Mouse (Mus musculus) MEL (cell line): ENCODE results near the gene Baiap2.

Experiments
- CTCF ChIP-seq, 3 experiments: IDR thresholded peaks in 2 of 3; conservative IDR thresholded peaks in 1 of 3; 2 replicates each; pipeline ENCODE4 v1.5.1; 2011 to 2012; ENCODE audit warnings: low read length in 3 of 3, low read depth in 2 of 3, mild to moderate bottlenecking in 2 of 3, improper control_type of control experiment in 1 of 3, inconsistent platforms in 1 of 3, mixed read lengths in 1 of 3, moderate library complexity in 1 of 3; ENCODE audit not compliant: control insufficient read depth in 1 of 3, insufficient read depth in 1 of 3, poor library complexity in 1 of 3, severe bottlenecking in 1 of 3
- E2F4 ChIP-seq: IDR thresholded peaks from 2 replicates; pipeline ENCODE4 v1.6.1; 2011; ENCODE audit warnings: low read depth, low read length, improper control_type of control experiment, borderline replicate concordance
- EP300 ChIP-seq, 2 experiments: IDR thresholded peaks; 2 replicates each; pipeline ENCODE4 v1.6.1; 2011; ENCODE audit warnings: improper control_type of control experiment in 2 of 2, low read length in 2 of 2, low read depth in 1 of 2, mild to moderate bottlenecking in 1 of 2
- GATA1 ChIP-seq: IDR thresholded peaks from 2 replicates; pipeline ENCODE4 v1.6.1; 2011; ENCODE audit warnings: low read depth, low read length, improper control_type of control experiment
- HCFC1 ChIP-seq: IDR thresholded peaks from 2 replicates; pipeline ENCODE4 v1.6.1; 2012; ENCODE audit warnings: low read depth, mild to moderate bottlenecking, inconsistent platforms, low read length, improper control_type of control experiment, moderate library complexity
- POLR2A ChIP-seq, 2 experiments: IDR thresholded peaks; 2 replicates each; pipeline ENCODE4 v1.6.1; 2011 to 2012; ENCODE audit warnings: low read length in 2 of 2, mild to moderate bottlenecking in 2 of 2, control low read depth in 1 of 2, improper control_type of control experiment in 1 of 2, low read depth in 1 of 2, moderate library complexity in 1 of 2; ENCODE audit not compliant: control insufficient read depth in 1 of 2, insufficient read depth in 1 of 2, poor library complexity in 1 of 2
- TCF12 ChIP-seq: IDR thresholded peaks from 2 replicates; pipeline ENCODE4 v1.6.1; 2014; ENCODE audit warnings: low read depth, mild to moderate bottlenecking, inconsistent platforms, low read length, improper control_type of control experiment, moderate library complexity
- ZC3H11A ChIP-seq: IDR thresholded peaks from 2 replicates; pipeline ENCODE4 v1.6.1; 2012; ENCODE audit warnings: low read depth, mild to moderate bottlenecking, inconsistent platforms, low read length, improper control_type of control experiment

- TF ChIP-seq CTCF (IDR thresholded peaks at IDR 0.05 in 2 of 3, conservative IDR thresholded peaks at IDR 0.05 in 1 of 3; ENCODE audit: control insufficient read depth in 1 of 3, insufficient read depth in 1 of 3, low read depth in 2 of 3, low read length in 3 of 3, poor library complexity in 1 of 3, severe bottlenecking in 1 of 3) (peak in 2 of 3 experiments; percentile 26 to 30; a peak in 2 of 6 replicates), GATA1 (no peak), EP300 (IDR thresholded peaks at IDR 0.05; ENCODE audit: low read depth in 1 of 2, low read length in 2 of 2) (no peak), E2F4 (no peak), POLR2A (IDR thresholded peaks at IDR 0.05; ENCODE audit: control insufficient read depth in 1 of 2, insufficient read depth in 1 of 2, low read depth in 1 of 2, low read length in 2 of 2, poor library complexity in 1 of 2) (no peak; a peak in 1 of 4 replicates), HCFC1 (no peak), TCF12 (no peak), ZC3H11A (no peak)
Measured at GRCm38 (mm10) chr11:119901174-119901573, 41.4 kb upstream of the Baiap2 start.
